Mouse (Mus musculus): ENCODE results near the gene Ap4m1.

DNA sequence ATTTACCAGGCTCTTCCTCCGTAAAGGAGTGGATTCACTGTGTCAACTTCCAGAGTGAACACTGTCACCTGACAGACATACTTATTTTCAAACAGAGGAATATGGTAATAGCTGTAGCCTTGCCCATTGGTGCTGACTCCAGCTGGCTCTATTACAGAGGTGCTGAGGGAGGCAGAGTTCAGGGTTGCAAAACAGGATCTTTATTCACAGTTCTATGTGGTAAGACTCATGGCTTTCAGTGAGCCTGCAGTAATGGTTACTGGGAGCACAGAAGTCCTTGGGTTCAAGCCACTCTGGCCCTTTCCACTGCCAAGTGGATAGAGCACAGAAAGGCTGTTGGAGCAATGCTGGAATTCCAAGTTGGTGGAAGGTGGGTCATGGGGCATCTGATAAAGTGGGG is 35.5 kb downstream of the Ap4m1 start:
- TF ChIP-seq CTCF (IDR thresholded peaks at IDR 0.05; ENCODE audit: low read depth) = no peak
- TF ChIP-seq EP300 (IDR thresholded peaks at IDR 0.05; ENCODE audit: low read depth) = no peak
